ENCODE assay signal across 9 mouse cellular contexts in the genomic region with DNA sequence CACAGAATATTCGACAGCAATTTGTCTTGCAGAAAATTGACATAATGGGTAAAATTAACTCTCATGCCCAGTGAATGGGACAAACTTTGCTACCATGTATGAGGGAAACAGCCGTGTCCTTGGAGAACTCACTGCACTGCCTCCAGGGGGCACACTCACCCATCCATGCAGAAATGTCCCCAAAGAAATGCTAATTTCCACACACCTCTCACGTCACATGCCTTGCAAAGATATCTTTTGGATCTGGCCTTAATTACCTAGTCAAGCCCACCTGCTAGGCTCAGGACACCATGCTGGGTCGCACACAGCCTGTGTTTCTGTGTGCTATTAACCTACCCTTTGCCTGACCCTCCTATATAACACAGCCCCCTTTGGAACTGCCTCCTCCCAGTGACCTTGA.
DNase-seq lines count a peak whose midpoint lies in the region; ATAC-seq and TF ChIP-seq lines count a peak whose summit lies in the region.
"Had no signal": no experiment of that assay in that cellular context is flagged by ENCODE, and none has a peak within 500 bp of the region (broad histone marks: within the 10 kb centered on the region; RNA-seq: fewer than 3 reads in every experiment).

No protein-coding gene starts in this region.

- no peak overlapping the region for H3K27ac ChIP-seq in neural tube, embryonic 11.5 days (ENCODE audit: low read depth, low read length)
- H3K27ac ChIP-seq in liver, embryonic 14.5 days: peak overlapping the region; percentile 85; the same call in 1 of the 2 replicates
- H3K27ac ChIP-seq: midbrain, embryonic 12.5 days had no signal

- H3K4me2 ChIP-seq in neural tube, embryonic 11.5 days (ENCODE audit: low read depth): no peak overlapping the region
- no peak overlapping the region for H3K4me2 ChIP-seq in liver, embryonic 14.5 days (ENCODE audit: low read depth)
- H3K4me2 ChIP-seq: midbrain, embryonic 12.5 days had no signal

- no peak overlapping the region for H3K9ac ChIP-seq in neural tube, embryonic 11.5 days (ENCODE audit: low read length)
- no peak overlapping the region for H3K9ac ChIP-seq in liver, embryonic 14.5 days (replicated peaks)
- H3K9ac ChIP-seq: midbrain, embryonic 12.5 days had no signal

- WGBS in neural tube, embryonic 11.5 days: 53% methylated on average over 4 of the region's 4 CpGs
- 31% methylated on average over 4 of the region's 4 CpGs for WGBS in liver, embryonic 14.5 days (ENCODE audit: insufficient replicate concordance)

- no peaks in the 10 kb centered on the region for H3K4me1 ChIP-seq in neural tube, embryonic 11.5 days (ENCODE audit: control insufficient read depth, insufficient read depth, low read length)
- peaks cover 31 to 40% of the 10 kb centered on the region in 2 experiments for H3K4me1 ChIP-seq in liver, embryonic 14.5 days (replicated peaks; ENCODE audit: control insufficient read depth in 2 of 2, insufficient read depth in 2 of 2, low read length in 1 of 2)

- H3K27me3 ChIP-seq in neural tube, embryonic 11.5 days (ENCODE audit: control insufficient read depth, insufficient read depth, low read length): no peaks in the 10 kb centered on the region
- H3K27me3 ChIP-seq in liver, embryonic 14.5 days (ENCODE audit: control insufficient read depth, insufficient read depth, low read length): no peaks in the 10 kb centered on the region
- H3K27me3 ChIP-seq: midbrain, embryonic 12.5 days had no signal

- ATAC-seq in neural tube, embryonic 11.5 days (ENCODE audit: insufficient read depth, low FRiP score, low TSS enrichment): no peak
- ATAC-seq in liver, embryonic 14.5 days (ENCODE audit: insufficient read depth): no peak

- H3K4me3 ChIP-seq in neural tube, embryonic 11.5 days (ENCODE audit: low read depth, low read length): no peak overlapping the region
- H3K4me3 ChIP-seq in liver, embryonic 14.5 days (ENCODE audit: insufficient read depth in 1 of 2, low read depth in 2 of 2, low read length in 2 of 2): no peak overlapping the region
- H3K4me3 ChIP-seq: midbrain, embryonic 12.5 days had no signal

- H3K9me3 ChIP-seq in neural tube, embryonic 11.5 days (ENCODE audit: control insufficient read depth, low read length): no peaks in the 10 kb centered on the region
- H3K9me3 ChIP-seq in liver, embryonic 14.5 days (ENCODE audit: control insufficient read depth, low read length): no peaks in the 10 kb centered on the region
- H3K9me3 ChIP-seq: midbrain, embryonic 12.5 days had no signal

- peak; percentile 87 for TF ChIP-seq CTCF in liver, embryonic 14.5 days (IDR thresholded peaks at IDR 0.05; ENCODE audit: low read depth)

- H3K36me3 ChIP-seq in neural tube, embryonic 11.5 days (ENCODE audit: control insufficient read depth, insufficient read depth, low read length): no peaks in the 10 kb centered on the region
- no peaks in the 10 kb centered on the region for H3K36me3 ChIP-seq in liver, embryonic 14.5 days (replicated peaks; ENCODE audit: control insufficient read depth, insufficient read depth, low read depth)
- H3K36me3 ChIP-seq: midbrain, embryonic 12.5 days had no signal

- TF ChIP-seq EP300 in liver, embryonic 14.5 days (IDR thresholded peaks at IDR 0.05; ENCODE audit: low read depth): no peak

- peak; percentile 25 to 52 for DNase-seq in cerebellum, postnatal 14 days
- no peak for DNase-seq in cerebellum, adult 11 months
- peak; percentile 23 for DNase-seq in neural tube, embryonic 11.5 days (ENCODE audit: low spot score)
- no peak for DNase-seq in neural tube, embryonic 10.5 days (ENCODE audit: extremely low spot score, low spot score)
- DNase-seq in brain, adult 2 months (ENCODE audit: low read depth, low spot score): peak; percentile 55
- DNase-seq in liver, embryonic 14.5 days (ENCODE audit: low read depth in 3 of 3, low spot score in 3 of 3): peak; percentile 45 to 51 (median 45)
- peak; percentile 26 for DNase-seq in yolk sac, embryonic 10.5 days (ENCODE audit: low spot score)
- no peak for DNase-seq in ovary, postnatal 14 days (ENCODE audit: low spot score)

Comparison
In these comparisons a context has a peak if more than half of its experiments do, and no peak if none do; other contexts are left out.
1. DNase-seq: peak in cerebellum, postnatal 14 days (2 of 2), neural tube, embryonic 11.5 days (single experiment), brain, adult 2 months (single experiment), liver, embryonic 14.5 days (3 of 3) and yolk sac, embryonic 10.5 days (single experiment); none in cerebellum, adult 11 months (single experiment), neural tube, embryonic 10.5 days (single experiment) and ovary, postnatal 14 days (single experiment).